ENCODE assay signal across 10 mouse cellular contexts in the genomic region with DNA sequence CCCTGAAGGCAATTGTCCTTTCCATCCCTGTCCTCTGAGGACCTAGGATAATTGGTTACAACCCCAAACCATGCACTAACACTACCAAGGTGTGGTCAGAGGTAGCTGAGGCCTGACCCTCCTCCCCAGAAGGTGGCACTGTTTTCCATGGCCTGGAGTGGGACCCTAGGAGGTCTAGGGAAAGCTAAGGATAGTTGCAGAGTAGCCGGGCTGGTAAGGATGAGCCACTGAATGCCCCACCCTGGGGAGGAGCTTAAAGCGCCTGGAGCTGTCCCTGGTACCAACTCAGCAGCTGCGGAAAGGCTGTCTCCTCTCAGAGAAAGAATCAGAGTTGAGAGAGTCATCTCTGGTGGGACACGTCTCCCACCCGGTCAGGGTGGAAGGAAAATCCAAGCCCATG. TPM values are rescaled to one million over a fixed set of nuclear protein-coding genes. Genes with fewer than 3 reads are reported as not detected.
DNase-seq lines count a peak whose midpoint lies in the region; ATAC-seq lines count a peak whose summit lies in the region.
"Had no signal": no experiment of that assay in that cellular context is flagged by ENCODE, and none has a peak within 500 bp of the region (broad histone marks: within the 10 kb centered on the region; RNA-seq: fewer than 3 reads in every experiment).

No protein-coding gene starts in this region.

- under 1% methylated on average over 5 of the region's 5 CpGs for WGBS in intestine, embryonic 15.5 days

- no peak overlapping the region for H3K9ac ChIP-seq in intestine, embryonic 15.5 days
- H3K9ac ChIP-seq: heart, embryonic 15.5 days had no signal

- H3K4me1 ChIP-seq in intestine, embryonic 15.5 days (replicated peaks) = no peaks in the 10 kb centered on the region
- H3K4me1 ChIP-seq: heart, embryonic 15.5 days had no signal

- 0 out of 2 replicates have a peak, but pooled peaks have one; percentile 41 for ATAC-seq in intestine, embryonic 15.5 days

- H3K4me3 ChIP-seq in intestine, embryonic 15.5 days (replicated peaks) = no peak overlapping the region
- H3K4me3 ChIP-seq: heart, embryonic 15.5 days had no signal

- H3K27ac ChIP-seq in intestine, embryonic 15.5 days = no peak overlapping the region
- H3K27ac ChIP-seq: heart, embryonic 15.5 days had no signal

- DNase-seq in cerebellum, adult 8-10 months = peak; percentile 16
- no peak for DNase-seq in cerebellum, adult 9-10 months
- DNase-seq in thymus, postnatal 4 days = peak; percentile 18
- DNase-seq in thymus, postnatal 36 days = no peak
- DNase-seq in lung, postnatal 36 days = peak; percentile 10
- no peak for DNase-seq in spleen, adult 12 weeks (ENCODE audit: low spot score)
- DNase-seq in layer of hippocampus, postnatal 25 days (ENCODE audit: extremely low spot score in 1 of 2, low spot score in 1 of 2) = no peak

- no peaks in the 10 kb centered on the region for H3K36me3 ChIP-seq in intestine, embryonic 15.5 days
- H3K36me3 ChIP-seq: heart, embryonic 15.5 days had no signal

- H3K27me3 ChIP-seq in intestine, embryonic 15.5 days (replicated peaks) = peaks cover 22% of the 10 kb centered on the region

- H3K4me2 ChIP-seq in intestine, embryonic 15.5 days (replicated peaks) = no peak overlapping the region
- H3K4me2 ChIP-seq: heart, embryonic 15.5 days had no signal

- no peaks in the 10 kb centered on the region for H3K9me3 ChIP-seq in intestine, embryonic 15.5 days
- H3K9me3 ChIP-seq: heart, embryonic 15.5 days had no signal

RNA-seq across cellular contexts. Expression of a gene that starts 28.4 kb away (rescaled TPM):
- not detected in 2 replicates for polyA plus RNA-seq in intestine, embryonic 15.5 days (2015; fragmentation: Nextera tagmentation; extraction: Ambion mirVana)
- 1 to 10 TPM in 1 of 2 experiments, under 1 TPM in 1; 0.66 to 1.1 TPM for total RNA-seq in layer of hippocampus, postnatal 25 days (2021)
- polyA plus RNA-seq: heart, embryonic 15.5 days; small intestine, adult 2 months had no signal

RNA-seq across cellular contexts. Expression of a gene that starts 44.9 kb away (rescaled TPM):
- polyA plus RNA-seq in intestine, embryonic 15.5 days (2015; fragmentation: Nextera tagmentation; extraction: Ambion mirVana) = 124 and 154 TPM in 2 replicates
- 1 to 10 TPM; 7.5 to 9.5 TPM for total RNA-seq in layer of hippocampus, postnatal 25 days (2021)

RNA-seq across cellular contexts. Expression of a gene that starts 59.4 kb away (rescaled TPM):
- 22.3 and 23.3 TPM in 2 replicates for polyA plus RNA-seq in intestine, embryonic 15.5 days (2015; fragmentation: Nextera tagmentation; extraction: Ambion mirVana)
- 10 to 100 TPM; 54.6 to 71.1 TPM for total RNA-seq in layer of hippocampus, postnatal 25 days (2021)

Comparison
In these comparisons a context has a peak if more than half of its experiments do, and no peak if none do; other contexts are left out.
1. DNase-seq: peak in cerebellum, adult 8-10 months (single experiment), thymus, postnatal 4 days (single experiment) and lung, postnatal 36 days (single experiment); none in cerebellum, adult 9-10 months (single experiment), thymus, postnatal 36 days (0 of 2), spleen, adult 12 weeks (single experiment) and layer of hippocampus, postnatal 25 days (0 of 2).